Mouse (Mus musculus) spleen, adult 18-20 months (tissue): ENCODE results near the gene Esrrg.

Experiments
- DNase-seq, 2 experiments: peaks; one replicate each; pipeline ENCODE4 v3.0.0; 2022; ENCODE audit warnings: mixed read lengths in 2 of 2

Esrrg gene

DNA sequence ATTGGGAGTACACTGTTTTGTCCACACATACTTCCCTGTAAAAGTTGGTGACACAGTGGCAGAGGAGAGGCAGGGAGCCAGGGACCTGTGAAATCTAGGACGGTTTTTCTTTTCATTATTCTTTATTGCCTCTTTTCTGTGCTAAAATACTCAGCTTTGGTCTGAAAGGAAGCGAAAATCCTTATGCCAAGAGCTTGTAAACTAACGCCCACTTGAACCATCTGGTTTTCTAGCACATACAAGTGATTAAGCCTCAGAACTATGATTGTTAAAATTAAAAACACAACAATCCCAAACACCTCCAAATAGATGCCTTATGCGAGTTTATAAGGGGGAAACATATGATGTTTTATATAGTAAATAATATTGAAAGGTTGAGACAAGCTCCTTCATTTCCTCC lies 176.6 kb downstream of the Esrrg start:
- no peak for DNase-seq

DNA sequence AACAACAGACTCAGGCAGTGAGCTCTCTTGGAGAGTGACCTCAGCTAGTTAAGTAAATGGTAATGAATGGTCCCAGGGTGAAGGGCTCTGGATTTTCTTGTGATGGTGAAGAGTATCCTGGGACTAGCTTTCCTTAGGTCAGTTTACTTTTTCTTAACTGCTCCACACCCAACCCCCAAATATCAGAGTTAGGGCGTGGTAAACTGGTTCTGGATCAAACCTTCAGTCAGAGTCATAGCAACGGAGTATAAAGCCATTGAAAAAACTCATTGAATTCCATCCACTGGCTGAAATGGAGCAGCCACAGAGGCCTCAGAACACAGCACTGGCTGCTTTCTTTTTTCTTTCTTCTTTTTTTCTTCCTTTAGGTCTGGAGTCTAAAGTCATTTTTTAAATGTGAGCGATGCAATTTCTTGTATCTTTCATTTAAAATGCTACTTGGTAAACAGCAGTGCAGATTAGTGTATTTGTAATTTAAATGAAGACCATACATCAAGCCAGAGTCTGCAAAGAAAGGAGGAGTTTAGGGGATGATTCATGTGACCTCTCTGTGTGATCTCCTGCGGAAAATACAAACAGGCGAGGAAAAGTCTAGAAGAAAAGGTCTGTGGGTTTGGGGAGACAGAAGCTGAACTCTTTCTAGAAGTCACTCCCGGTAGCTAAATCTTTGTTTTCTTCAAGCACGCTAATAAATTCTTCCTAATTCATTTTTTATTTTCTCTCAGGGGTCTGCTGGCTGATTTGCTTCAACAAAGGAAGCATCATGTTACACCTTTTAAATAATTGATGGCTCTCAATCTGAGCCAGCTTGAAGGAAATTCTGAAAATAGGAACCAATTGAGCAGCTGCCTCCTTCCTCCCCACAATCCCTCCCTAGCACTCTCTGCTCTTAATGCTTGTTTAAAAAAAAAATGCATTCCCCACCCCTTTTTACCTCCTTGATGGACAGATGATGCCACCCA lies 178.7 kb downstream of the Esrrg start:
- no peak for DNase-seq

DNA sequence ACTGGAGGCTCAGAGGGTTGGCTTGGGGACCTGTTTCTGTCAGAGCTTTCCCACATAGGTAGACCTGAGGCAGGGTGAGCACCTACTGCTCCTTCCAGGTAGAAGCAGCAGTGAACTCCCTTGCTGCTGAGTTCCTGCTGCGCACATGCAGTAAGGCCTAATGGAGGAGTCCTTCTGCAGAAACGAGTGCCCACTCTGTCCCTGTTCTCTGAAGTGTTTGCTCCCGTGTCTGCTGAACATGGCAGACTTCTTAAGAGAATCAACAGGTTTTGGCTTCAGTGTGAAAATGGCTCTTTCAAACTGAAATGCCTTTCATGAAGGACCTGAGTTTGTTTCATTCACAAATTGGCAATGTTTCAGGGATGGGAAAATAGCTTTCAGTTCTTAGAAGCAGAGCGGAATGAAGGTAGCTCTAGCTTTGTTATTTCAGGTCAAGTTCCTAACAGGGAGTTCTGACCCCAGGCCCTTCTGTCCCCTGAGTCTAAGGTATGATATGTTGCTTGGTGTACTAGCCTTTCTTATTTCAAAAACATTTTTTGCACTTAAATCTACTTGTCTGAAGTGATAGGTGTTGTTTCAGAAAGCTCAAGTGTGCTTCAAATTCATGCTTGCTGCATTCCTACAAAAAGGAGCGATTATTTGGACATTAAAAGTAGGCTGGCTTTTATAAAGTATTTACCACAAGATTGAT lies 185.8 kb downstream of the Esrrg start:
- no peak for DNase-seq

DNA sequence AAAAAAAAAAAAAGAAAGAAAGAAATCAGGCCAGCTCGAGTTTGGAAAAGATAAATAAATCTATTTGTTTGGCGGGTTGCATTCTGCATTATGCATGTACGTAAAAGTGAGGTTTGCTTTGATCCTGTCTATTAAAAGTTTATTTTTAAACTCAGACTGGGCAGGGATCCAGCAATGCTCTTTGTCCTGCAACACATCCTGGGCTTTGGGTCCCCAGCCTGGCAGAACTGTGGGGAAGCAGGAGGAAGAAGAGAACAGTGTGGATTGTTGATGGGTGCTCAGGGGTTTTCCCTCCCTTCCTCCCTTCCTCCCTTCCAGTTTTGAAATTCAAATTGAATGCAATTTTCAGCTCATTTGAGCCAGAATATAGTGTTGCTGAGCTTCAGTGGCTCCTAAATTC lies 187.0 kb downstream of the Esrrg start:
- no peak for DNase-seq

DNA sequence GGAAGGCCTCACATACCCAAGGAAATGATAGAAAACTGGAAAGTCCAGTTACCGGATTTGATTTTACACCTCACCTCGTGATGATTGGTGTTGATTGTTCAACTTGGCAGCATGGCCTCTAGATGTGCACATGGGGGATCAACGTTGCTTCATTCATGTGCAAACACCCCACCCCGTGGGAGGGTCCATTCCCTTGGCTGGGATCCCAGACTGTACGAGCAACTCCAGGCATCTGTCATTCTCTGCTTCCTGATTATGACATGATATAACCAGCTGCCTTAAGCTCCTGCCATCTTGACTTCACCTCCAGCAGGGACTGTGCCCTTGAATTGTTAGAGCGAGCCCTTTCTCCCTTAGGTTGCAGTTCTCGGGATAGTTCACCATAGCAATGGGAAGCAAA lies 190.7 kb downstream of the Esrrg start:
- no peak for DNase-seq

DNA sequence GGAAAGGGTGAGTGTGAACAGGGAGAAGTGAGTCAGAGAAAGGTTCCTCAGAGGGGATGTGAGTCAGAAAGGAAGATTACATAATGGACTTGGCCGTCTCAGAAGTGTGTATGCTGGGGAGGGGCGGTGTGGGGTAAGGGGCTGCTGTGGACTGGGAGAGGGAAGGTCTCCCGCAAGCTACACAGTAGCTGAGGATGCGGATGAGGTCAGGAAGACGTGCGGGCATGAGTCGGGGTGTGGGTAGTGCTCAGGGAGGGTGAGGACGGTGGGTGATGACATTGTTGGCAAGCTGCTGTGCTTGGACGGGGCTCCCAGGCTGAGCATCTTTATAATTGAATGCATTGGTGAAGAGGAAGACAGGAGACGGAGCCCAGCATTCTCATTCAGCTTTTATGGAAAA lies 192.2 kb downstream of the Esrrg start:
- no peak for DNase-seq

DNA sequence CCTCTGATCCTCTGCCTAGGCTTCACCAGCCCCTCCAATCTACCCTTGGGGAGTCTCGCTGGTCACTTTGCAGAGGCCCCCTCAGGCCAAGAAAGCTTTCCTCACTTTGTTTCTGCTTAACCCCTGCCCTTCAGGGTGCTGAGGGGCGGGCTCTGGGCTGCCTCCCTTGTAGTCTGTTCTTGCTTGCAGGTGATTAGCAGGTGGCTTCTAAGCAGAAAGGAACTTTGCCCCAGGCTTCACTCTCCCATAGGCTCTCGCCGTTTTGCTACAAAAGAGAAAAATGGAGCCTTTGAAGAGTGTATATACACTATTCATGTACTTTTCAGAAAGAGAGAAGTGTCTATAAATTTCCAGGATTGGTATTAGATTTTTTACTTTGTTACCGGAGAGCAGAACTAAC lies 195.0 kb downstream of the Esrrg start:
- no peak for DNase-seq

DNA sequence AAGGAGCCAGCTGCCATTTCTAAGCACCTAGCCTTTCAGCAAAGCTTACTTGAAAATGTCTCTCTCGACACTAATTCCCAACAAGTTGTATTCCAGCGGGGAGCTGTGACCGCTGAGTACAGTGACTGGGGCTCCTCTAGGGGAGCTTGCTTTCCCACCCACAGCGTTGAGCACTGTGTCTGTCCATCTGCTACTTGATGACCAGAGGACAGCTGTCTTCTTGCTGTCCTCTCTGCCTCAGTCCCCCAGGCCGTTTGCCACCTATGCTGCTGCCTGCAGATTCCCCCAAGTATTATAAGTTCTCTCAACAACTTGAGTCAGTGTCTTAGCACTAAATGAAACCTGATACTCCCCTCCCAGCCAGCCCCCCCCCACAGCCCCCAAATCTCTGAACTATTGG lies 195.4 kb downstream of the Esrrg start:
- DNase-seq = no peak

DNA sequence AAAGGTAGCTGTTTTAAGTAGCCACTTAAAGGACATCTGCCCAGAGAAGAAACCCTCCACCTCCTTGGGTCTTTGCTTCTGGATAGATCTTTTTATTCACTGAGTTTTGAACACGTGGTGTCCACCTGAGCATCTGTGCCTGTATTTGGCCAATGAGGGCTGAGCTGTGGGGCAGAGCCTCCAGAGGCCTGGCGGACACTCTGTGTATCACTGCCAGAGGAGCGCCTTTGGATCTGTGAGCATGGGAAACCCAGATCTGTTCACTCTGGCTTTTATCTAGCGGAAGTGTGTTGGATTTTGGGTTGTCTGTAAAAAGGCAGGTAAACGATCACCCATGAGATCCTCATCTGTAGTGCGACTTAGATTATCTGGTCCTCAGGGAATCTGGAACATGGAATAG lies 196.4 kb downstream of the Esrrg start:
- DNase-seq = no peak

DNA sequence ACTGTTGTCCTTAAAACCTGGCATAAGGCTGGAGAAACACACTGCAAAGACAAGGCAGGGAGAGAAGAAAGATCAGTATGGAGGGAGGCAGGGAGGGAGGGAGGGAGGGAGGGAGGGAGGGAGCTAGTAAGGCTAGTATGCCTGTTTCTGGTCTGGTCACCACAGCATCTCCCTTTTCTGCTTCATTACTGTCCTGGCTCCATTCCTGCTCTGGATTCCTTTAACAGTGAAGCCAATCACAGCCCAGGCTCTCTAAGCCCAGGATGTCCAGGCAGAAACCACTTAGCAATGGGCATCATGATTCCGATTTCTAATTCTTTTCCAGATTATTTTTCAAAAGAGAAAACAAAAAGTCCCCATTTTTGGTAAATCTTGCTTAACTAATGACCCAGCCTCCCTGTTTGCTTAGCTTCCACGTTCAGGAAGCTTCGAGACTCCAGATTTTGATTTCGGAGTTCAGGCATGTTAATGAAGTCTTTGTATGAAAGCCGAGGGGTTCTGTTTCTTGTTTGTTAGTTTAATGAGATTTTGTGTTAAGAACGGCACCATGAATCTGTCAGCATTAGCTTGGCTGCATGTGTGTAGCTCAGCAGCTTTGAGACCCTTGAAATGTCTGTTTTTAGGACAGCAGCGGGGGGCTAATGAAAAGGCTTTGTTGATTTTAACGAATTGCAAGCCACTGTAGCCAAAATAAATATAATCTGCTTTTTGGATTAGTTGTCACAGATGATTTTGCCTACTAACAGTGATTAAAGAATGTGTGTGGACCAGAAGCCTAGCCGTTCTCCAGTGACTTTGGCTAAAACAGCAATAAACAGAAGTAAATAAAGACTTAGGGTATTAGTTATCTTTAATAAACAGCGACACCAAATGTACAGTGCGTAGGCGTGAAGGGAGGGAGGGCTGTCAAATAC lies 199.1 kb downstream of the Esrrg start:
- DNase-seq = no peak

DNA sequence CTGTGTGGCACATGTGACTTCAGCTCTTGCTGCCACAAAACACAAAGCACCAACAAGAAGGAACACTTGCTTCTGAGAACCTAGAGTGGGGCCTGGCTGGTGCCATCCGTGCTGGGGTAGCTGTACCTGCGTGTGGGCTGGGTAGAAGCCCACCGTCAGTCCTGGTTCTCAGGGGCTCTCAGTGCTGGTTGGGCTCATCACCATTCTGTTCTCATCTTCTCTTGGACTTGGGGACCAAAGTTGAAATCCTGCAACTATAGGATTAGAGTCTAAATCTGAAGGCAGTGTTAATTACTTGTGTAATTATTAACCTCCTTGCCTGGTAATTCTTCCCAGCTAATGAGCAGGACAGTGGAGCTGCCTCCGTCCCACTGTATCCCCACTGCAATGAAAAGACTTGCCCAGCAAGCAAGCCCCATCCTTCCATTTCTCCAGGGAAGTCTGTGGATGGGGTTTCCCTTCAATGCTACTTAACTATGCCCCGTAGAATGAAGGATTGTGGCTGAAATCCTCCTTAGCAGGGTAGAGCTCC lies 199.9 kb downstream of the Esrrg start:
- no peak for DNase-seq

DNA sequence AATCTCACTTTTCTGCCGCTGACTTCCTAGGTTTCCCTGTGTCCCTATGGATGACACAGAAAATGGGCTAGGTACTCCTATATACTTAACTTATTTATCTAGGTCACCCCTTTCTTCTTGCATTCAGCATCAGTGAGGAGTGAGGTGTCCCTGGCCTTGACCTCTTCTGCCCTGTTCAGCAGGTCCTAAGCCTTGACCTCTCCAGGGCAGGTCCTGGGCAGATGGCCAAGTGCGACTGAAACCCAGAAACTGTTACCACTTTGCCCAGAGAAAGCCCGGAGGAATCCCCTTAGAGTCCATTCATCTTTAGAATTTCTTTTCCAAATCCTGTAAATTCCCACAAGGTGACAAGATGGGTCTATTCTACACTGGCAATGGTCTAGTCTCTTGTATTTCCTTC lies 201.0 kb downstream of the Esrrg start:
- no peak for DNase-seq

DNA sequence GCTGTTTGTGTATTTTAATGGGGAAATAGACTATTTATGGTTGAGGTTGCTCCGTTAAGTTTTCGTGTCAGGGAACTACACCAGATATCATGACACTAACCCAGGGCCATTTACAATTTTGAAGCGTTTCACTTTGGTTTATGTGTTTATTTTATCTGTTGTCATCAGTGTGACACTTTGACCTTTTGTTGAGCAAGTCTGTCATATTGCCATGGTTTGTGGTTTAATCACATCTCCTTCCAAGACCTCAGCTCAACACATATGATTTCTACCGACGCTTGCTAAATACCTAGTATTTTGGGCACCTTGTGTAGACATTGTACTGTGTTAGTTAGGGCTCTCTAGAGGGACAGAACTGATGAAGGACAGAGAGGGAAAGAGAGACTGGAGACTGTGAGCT lies 210.8 kb downstream of the Esrrg start:
- DNase-seq = no peak

DNA sequence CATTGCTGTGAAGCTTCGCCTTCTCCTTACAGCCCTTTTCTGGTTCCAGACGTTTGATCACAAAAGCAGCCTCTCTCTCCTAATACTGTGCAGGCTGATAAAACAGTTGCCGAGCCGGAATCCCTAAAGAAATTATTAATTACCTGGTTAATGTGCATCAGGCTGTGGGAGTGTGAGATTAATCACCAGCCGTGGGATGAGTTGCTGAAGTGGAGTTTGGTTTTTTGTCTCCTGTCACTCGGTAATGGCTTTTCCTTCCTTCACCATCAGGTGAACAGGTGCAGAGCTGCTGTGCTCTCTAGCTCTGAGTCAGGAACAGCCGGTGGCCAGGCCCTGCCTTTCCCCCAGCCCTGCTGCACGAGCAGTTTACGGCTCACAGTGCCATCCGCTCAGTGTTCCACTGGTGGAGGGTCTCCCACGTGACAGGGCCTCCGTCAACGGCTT lies 212.8 kb downstream of the Esrrg start:
- no peak for DNase-seq

DNA sequence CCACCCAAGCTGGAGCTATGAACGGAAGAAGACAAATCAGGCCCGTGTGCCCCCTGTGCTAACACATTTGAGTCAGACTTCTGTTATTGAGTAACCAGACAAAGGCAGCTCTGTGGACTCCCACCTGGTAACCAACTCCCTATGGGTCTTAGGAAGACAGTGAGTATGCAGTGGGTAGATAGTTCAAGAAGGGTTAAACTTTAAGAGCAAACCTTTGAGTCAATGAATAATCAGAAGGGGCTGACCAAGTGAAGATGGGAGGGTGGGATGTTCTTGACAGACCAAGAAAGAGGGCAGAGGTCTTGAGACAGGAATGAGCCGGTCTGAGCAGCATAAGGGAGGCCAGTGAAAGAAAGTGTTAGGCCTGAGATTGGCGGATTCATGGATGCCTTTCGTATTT lies 214.8 kb downstream of the Esrrg start:
- DNase-seq = no peak

DNA sequence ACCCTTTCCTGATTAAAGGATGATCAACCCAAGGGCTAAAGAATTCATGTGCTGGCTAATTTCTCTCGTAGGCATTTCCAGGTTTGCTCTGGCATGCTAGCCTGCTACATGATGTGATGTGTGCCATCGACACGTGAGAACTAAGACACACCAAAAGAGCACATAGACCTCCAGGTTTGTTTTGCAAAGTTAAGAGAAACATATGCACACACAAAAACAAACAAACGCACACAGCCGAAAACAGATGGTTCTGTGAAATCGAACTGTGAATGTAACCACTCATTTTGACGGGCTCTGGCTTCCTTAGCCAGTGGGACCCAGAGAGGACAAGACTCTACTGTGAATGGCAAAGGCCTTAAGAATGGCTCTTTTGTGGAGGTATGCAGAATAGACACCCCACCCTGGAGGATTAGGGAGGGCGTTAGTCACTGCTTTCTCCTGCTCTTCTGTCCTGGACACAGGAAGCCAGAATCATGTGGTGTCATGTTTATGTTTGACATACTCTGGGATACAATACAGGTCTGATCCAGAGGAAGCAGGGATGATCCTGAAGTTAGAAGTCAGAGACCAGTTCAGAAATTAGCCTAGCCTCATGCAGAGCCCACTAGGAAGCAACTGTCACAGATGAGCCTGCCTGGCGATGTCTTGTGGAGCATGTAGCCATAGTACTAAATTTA lies 217.0 kb downstream of the Esrrg start:
- no peak for DNase-seq

DNA sequence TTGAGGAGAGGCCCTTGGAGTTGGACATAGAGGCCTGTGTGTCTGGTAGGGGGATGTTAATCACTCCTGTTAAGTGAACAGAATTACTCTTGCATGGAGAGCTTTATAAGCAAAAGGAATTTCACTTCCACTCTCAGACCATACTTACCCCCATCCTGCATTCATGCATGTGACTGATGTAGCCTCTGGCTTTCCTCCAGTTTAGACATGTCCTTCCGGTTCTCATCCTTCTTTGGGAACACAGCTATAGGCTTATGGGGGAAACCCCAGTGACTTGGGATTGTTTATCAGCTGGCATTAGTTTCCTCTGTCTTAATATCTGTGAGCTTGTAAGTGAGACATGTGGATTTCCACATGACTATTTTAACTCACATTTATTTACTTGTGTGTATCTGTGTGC lies 217.5 kb downstream of the Esrrg start:
- DNase-seq = no peak

DNA sequence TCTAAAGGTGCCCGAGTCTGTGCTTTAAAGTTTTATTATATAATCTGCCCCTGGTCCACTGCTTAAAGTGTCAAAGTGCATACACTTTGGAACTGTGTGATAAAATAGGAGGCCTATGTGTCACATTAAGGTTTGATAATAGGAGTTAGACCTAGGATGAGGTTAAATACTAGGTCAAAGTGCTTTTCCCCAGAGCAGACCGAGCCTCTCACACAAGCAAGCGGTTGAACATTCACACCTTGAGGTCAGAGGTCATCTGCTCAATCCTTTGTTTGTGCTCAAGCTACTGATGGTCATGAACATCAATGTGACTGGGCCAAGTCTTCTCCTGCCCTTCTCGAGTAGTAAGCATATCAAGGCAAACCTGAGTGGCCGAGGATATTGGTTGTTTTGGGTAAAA lies 218.3 kb downstream of the Esrrg start:
- DNase-seq = no peak

DNA sequence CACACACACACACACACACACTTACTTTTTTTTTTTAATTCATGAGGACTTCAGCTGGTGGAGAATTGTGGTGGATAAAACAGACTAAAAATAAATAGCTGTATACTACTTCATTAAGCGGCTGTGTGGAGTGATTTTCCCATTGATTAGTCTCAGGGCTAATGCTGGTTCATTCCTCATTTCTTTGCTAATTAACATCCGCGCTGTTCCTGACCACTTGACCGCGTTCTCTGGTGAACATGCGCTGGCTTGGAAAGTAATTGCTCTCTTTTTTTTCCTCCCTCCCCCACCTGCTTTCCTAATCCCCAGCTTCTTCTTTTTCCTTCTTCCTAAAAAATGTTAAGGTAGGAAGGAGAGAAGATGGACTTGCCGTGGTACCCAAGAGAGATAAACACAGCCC lies 222.3 kb downstream of the Esrrg start:
- no peak for DNase-seq

DNA sequence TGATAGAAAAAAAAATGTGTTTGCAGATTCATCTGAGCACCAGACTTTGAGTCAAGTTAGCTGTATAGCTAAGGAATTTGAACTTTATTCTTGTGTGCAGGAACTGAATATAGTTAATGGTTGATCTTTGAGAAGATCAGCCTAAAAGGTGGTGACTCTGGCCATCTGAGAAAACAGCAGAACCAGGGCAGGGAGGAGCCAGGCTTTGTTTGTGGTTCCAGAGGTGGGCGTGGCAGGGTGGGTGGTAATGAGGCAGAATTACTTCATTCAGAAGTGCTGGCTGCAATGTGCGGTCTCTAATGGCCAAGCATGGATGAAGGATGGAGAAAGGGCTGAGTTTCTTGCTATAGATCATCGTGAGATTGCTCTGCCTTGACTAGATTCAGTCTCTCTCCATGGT lies 224.3 kb downstream of the Esrrg start:
- no peak for DNase-seq

DNA sequence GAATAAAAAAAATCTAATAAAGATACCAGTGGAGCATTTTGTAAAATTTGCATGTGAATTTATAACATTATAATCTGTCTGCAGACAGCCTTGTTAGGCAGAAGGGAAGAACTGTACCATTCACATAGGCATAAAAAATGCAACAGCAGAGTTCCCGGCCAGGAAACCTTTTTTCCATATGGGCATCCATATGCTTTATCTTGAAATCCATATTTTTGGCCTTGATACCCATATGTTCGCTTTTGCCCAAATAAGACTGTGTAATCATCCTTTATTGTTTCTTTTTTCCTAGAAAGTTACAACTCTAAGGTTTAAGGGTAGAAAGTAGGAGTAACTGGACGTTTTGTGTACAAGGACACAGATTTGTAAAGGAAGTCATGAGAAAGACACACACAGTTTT lies 226.0 kb downstream of the Esrrg start:
- DNase-seq = no peak

DNA sequence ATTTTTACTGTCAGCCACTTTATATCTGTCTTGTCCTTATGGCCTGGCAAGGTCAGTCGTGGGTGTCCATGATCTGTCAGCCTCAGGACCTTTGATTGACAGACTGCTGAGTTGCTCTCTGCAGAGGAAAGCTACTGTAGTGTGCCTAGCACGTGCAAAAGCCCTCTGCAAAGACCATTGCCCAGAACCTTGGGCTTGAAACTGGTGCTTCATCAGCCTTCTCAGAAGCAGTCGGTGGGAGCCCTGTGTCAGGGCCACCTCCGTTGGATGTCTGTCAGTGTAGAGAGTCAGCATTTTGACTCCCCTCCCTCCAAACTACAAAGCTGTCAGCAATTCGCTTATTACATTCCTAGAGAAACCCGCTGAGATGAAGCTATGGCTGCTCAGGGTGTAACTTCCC lies 227.8 kb downstream of the Esrrg start:
- no peak for DNase-seq
